Mouse (Mus musculus): ENCODE measurements around the gene Tmem182. TPM values are rescaled to one million over a fixed set of nuclear protein-coding genes. Genes with fewer than 3 reads are reported as not detected.

Gene Tmem182
- polyA plus RNA-seq, 1 experiment from 2014 or later: 44.8 TPM

GRCm38 (mm10) chr1:40903712-40904111 is 98.3 kb downstream of the Tmem182 start:
- no peak overlapping the region for H3K4me2 ChIP-seq
- no peak overlapping the region for H3K27ac ChIP-seq
- no peaks in the 10 kb centered on the region for H3K36me3 ChIP-seq
- H3K27me3 ChIP-seq: no peaks in the 10 kb centered on the region
- no peaks in the 10 kb centered on the region for H3K9me3 ChIP-seq (replicated peaks)
- no peak overlapping the region for H3K9ac ChIP-seq
- ATAC-seq (replicated peaks; ENCODE audit: insufficient number of reproducible peaks, insufficient read depth, low FRiP score, low read depth): no peak
- no peak overlapping the region for H3K4me3 ChIP-seq
- H3K4me1 ChIP-seq (replicated peaks): no peaks in the 10 kb centered on the region

Other genes with a start within 250 kb of the Tmem182 start
- not detected in 2 replicates for gene Slc9a4, start 225.5 kb upstream of the Tmem182 start, polyA plus RNA-seq (2015; fragmentation: Nextera tagmentation; extraction: Ambion mirVana)
- 0.37 and 0.67 TPM in 2 replicates for gene Slc9a2, start 125.0 kb upstream of the Tmem182 start, polyA plus RNA-seq (2015; fragmentation: Nextera tagmentation; extraction: Ambion mirVana)
- 1.4 and 2.2 TPM in 2 replicates for gene Mfsd9, start 14.9 kb upstream of the Tmem182 start, polyA plus RNA-seq (2015; fragmentation: Nextera tagmentation; extraction: Ambion mirVana)